Mouse (Mus musculus): Measurements from ENCODE around the gene Gcnt2. TPM values are rescaled to one million over a fixed set of nuclear protein-coding genes. Genes with fewer than 3 reads are reported as not detected.
A peak's percentile ranks its signal among the peaks of the same experiment; 100 is the strongest.

Gcnt2 gene
- polyA plus RNA-seq, 2 experiments, result 0.51 to 1.2 TPM

- under 1% methylated on average over 25 of the region's 25 CpGs for WGBS (ENCODE audit: insufficient replicate concordance)
- Histone ChIP-seq H3K4me3 (ENCODE audit: insufficient read depth in 1 of 2, low read depth in 2 of 2, low read length in 2 of 2) (peak overlapping the region; percentile 87 to 96), H3K9ac (replicated peaks) (peak overlapping the region; percentile 77), H3K4me1 (replicated peaks; ENCODE audit: control insufficient read depth in 2 of 2, insufficient read depth in 2 of 2, low read length in 1 of 2) (peaks cover 13 to 15% of the 10 kb centered on the region in 2 experiments), H3K27ac (peak overlapping the region; percentile 79), H3K9me3 (ENCODE audit: control insufficient read depth, low read length) (no peaks in the 10 kb centered on the region), H3K36me3 (replicated peaks; ENCODE audit: control insufficient read depth, insufficient read depth, low read depth) (peaks cover 10% of the 10 kb centered on the region), H3K27me3 (ENCODE audit: control insufficient read depth, insufficient read depth, low read length) (no peaks in the 10 kb centered on the region), H3K4me2 (ENCODE audit: low read depth) (peak overlapping the region; percentile 98)
- peak; percentile 60 for TF ChIP-seq CTCF (IDR thresholded peaks at IDR 0.05; ENCODE audit: low read depth)
- TF ChIP-seq EP300 (IDR thresholded peaks at IDR 0.05; ENCODE audit: low read depth), result no peak
- DNase-seq (ENCODE audit: low read depth in 3 of 3, low spot score in 3 of 3), result no peak
- no peak for ATAC-seq (ENCODE audit: insufficient read depth)
These were observed 140.8 kb downstream of the Gcnt2 start for GRCm38 (mm10) chr13:41000140-41000925.

GRCm38 (mm10) chr13:41000926-41001639 is 141.5 kb downstream of the Gcnt2 start, which contains the start of gene Pak1ip1:
Gene Pak1ip1, plus strand, starts transcription at chr13:41001023.
- no peaks in the 10 kb centered on the region for H3K27me3 ChIP-seq (ENCODE audit: control insufficient read depth, insufficient read depth, low read length)
- peak within 1 kb of the TSS; percentile 79 for H3K27ac ChIP-seq
- H3K4me1 ChIP-seq (replicated peaks; ENCODE audit: control insufficient read depth in 2 of 2, insufficient read depth in 2 of 2, low read length in 1 of 2), result peaks cover 14 to 15% of the 10 kb centered on the region in 2 experiments
- H3K9me3 ChIP-seq (ENCODE audit: control insufficient read depth, low read length), result no peaks in the 10 kb centered on the region
- ATAC-seq (ENCODE audit: insufficient read depth), result peak; percentile 91
- WGBS (ENCODE audit: insufficient replicate concordance), result under 1% methylated on average over 58 of the region's 58 CpGs
- TF ChIP-seq CTCF (IDR thresholded peaks at IDR 0.05; ENCODE audit: low read depth) (0 out of 2 replicates have a peak, but pooled peaks have one; percentile 2), EP300 (IDR thresholded peaks at IDR 0.05; ENCODE audit: low read depth) (peak; percentile 42; the same call in 1 of the 2 replicates)
- peaks cover 17% of the 10 kb centered on the region for H3K36me3 ChIP-seq (replicated peaks; ENCODE audit: control insufficient read depth, insufficient read depth, low read depth)
- peak within 1 kb of the TSS; percentile 98 for H3K4me2 ChIP-seq (ENCODE audit: low read depth)
- H3K9ac ChIP-seq (replicated peaks), result peak within 1 kb of the TSS; percentile 77
- H3K4me3 ChIP-seq (ENCODE audit: insufficient read depth in 1 of 2, low read depth in 2 of 2, low read length in 2 of 2), result peak within 1 kb of the TSS; percentile 87 to 96
- peak; percentile 81 to 84 (median 81) for DNase-seq (ENCODE audit: low read depth in 3 of 3, low spot score in 3 of 3)

DNA sequence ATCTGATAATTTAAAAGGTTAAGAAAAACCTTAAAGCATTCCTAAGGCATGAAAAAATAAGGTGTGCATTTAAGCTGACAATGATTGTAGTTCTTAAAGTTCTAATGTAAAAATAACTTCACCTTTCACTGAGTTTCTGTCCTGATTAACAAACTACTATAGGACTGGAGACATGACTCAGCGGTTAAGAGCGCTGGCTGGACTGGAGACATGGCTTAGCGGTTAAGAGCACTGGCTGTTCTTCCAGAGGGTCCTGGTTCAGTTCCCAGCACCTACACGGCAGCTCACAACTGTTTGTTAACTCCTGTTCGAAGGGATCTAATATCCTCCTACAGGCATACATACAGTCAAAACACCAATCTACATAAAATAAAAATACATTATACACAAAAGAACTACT is 142.4 kb downstream of the Gcnt2 start:
- peak overlapping the region; percentile 98 for H3K4me2 ChIP-seq (ENCODE audit: low read depth)
- H3K9ac ChIP-seq (replicated peaks), result peak overlapping the region; percentile 44
- TF ChIP-seq EP300 (IDR thresholded peaks at IDR 0.05; ENCODE audit: low read depth) (no peak), CTCF (IDR thresholded peaks at IDR 0.05; ENCODE audit: low read depth) (no peak)
- peaks cover 14 to 15% of the 10 kb centered on the region in 2 experiments for H3K4me1 ChIP-seq (replicated peaks; ENCODE audit: control insufficient read depth in 2 of 2, insufficient read depth in 2 of 2, low read length in 1 of 2)
- H3K36me3 ChIP-seq (replicated peaks; ENCODE audit: control insufficient read depth, insufficient read depth, low read depth), result peaks cover 26% of the 10 kb centered on the region
- no peak; the same call in 1 of the 2 replicates for ATAC-seq (ENCODE audit: insufficient read depth)
- H3K9me3 ChIP-seq (ENCODE audit: control insufficient read depth, low read length), result no peaks in the 10 kb centered on the region
- peak in 1 of 3 experiments; percentile 35 for DNase-seq (ENCODE audit: low read depth in 3 of 3, low spot score in 3 of 3)
- H3K4me3 ChIP-seq (ENCODE audit: insufficient read depth in 1 of 2, low read depth in 2 of 2, low read length in 2 of 2), result peak overlapping the region; percentile 87 to 96
- 48% methylated on average over 5 of the region's 5 CpGs for WGBS (ENCODE audit: insufficient replicate concordance)
- no peaks in the 10 kb centered on the region for H3K27me3 ChIP-seq (ENCODE audit: control insufficient read depth, insufficient read depth, low read length)
- peak overlapping the region; percentile 27; the same call in 1 of the 2 replicates for H3K27ac ChIP-seq

- DNase-seq (ENCODE audit: low read depth in 3 of 3, low spot score in 3 of 3), result no peak
- 83% methylated on average over 4 of the region's 4 CpGs for WGBS (ENCODE audit: insufficient replicate concordance)
- no peak overlapping the region for H3K27ac ChIP-seq
- no peak for ATAC-seq (ENCODE audit: insufficient read depth)
- H3K4me2 ChIP-seq (ENCODE audit: low read depth), result no peak overlapping the region
- TF ChIP-seq CTCF (IDR thresholded peaks at IDR 0.05; ENCODE audit: low read depth), result no peak
- TF ChIP-seq EP300 (IDR thresholded peaks at IDR 0.05; ENCODE audit: low read depth), result no peak
- no peaks in the 10 kb centered on the region for H3K27me3 ChIP-seq (ENCODE audit: control insufficient read depth, insufficient read depth, low read length)
- H3K36me3 ChIP-seq (replicated peaks; ENCODE audit: control insufficient read depth, insufficient read depth, low read depth), result peaks cover 68% of the 10 kb centered on the region
- no peak overlapping the region for H3K4me3 ChIP-seq (ENCODE audit: insufficient read depth in 1 of 2, low read depth in 2 of 2, low read length in 2 of 2)
- H3K4me1 ChIP-seq (replicated peaks; ENCODE audit: control insufficient read depth in 2 of 2, insufficient read depth in 2 of 2, low read length in 1 of 2), result peaks cover 6 to 11% of the 10 kb centered on the region in 2 experiments
- no peaks in the 10 kb centered on the region for H3K9me3 ChIP-seq (ENCODE audit: control insufficient read depth, low read length)
- H3K9ac ChIP-seq (replicated peaks), result no peak overlapping the region
These were observed 146.7 kb downstream of the Gcnt2 start for GRCm38 (mm10) chr13:41006244-41006643.

- no peak overlapping the region for H3K27ac ChIP-seq
- H3K9ac ChIP-seq (replicated peaks), result no peak overlapping the region
- peaks cover 0 to 7% of the 10 kb centered on the region in 2 experiments; a peak in 2 of 4 replicates for H3K4me1 ChIP-seq (replicated peaks; ENCODE audit: control insufficient read depth in 2 of 2, insufficient read depth in 2 of 2, low read length in 1 of 2)
- no peak overlapping the region for H3K4me2 ChIP-seq (ENCODE audit: low read depth)
- no peak overlapping the region for H3K4me3 ChIP-seq (ENCODE audit: insufficient read depth in 1 of 2, low read depth in 2 of 2, low read length in 2 of 2)
- 91% methylated on average over 10 of the region's 10 CpGs for WGBS (ENCODE audit: insufficient replicate concordance)
- no peak for TF ChIP-seq CTCF (IDR thresholded peaks at IDR 0.05; ENCODE audit: low read depth)
- TF ChIP-seq EP300 (IDR thresholded peaks at IDR 0.05; ENCODE audit: low read depth), result no peak
- no peaks in the 10 kb centered on the region for H3K27me3 ChIP-seq (ENCODE audit: control insufficient read depth, insufficient read depth, low read length)
- DNase-seq (ENCODE audit: low read depth in 3 of 3, low spot score in 3 of 3) (no peak), ATAC-seq (ENCODE audit: insufficient read depth) (no peak)
- H3K36me3 ChIP-seq (replicated peaks; ENCODE audit: control insufficient read depth, insufficient read depth, low read depth), result peaks cover 88% of the 10 kb centered on the region
- H3K9me3 ChIP-seq (ENCODE audit: control insufficient read depth, low read length), result no peaks in the 10 kb centered on the region
These were observed 148.7 kb downstream of the Gcnt2 start for GRCm38 (mm10) chr13:41008271-41008670.
